Mouse (Mus musculus): ENCODE data around the gene Trp53rkb.

The Trp53rkb gene

GRCm38 (mm10) chr2:166830350-166830749 lies 38.0 kb downstream of the Trp53rkb start:
- in situ Hi-C loops (cut with MboI, MseI) = no loop called here

- in situ Hi-C loops (cut with MboI, MseI) = no loop called here
Measured at GRCm38 (mm10) chr2:166834091-166834490, 41.8 kb downstream of the Trp53rkb start.

- in situ Hi-C loops (cut with MboI, MseI) = no loop called here
Measured at GRCm38 (mm10) chr2:166834796-166835195, 42.5 kb downstream of the Trp53rkb start.

- in situ Hi-C loops (cut with MboI, MseI) = no loop called here
Measured at GRCm38 (mm10) chr2:166835581-166835980, 43.2 kb downstream of the Trp53rkb start.

GRCm38 (mm10) chr2:166841813-166842212 lies 49.5 kb downstream of the Trp53rkb start:
- in situ Hi-C loops (cut with MboI, MseI) = no loop called here

All from T-helper 1 cell (primary cell).